Mouse (Mus musculus) gastrocnemius, postnatal 4 days (tissue): ENCODE results near the gene Dnajb4. TPM values are rescaled to one million over a fixed set of nuclear protein-coding genes. Genes with fewer than 3 reads are reported as not detected.

Experiments
- DNase-seq, 2 experiments: peaks; one replicate each; pipeline ENCODE4 v3.0.0; 2021 to 2022; ENCODE audit warnings: low spot score in 2 of 2, mixed read lengths in 2 of 2
- long read RNA-seq, 2 experiments: library from polyadenylated mRNA; stranded (forward); transcript quantifications; one replicate each; pipeline ENCODE4 v2.0.0; 2021
- total RNA-seq, 2 experiments: library from RNA; stranded (reverse); gene quantifications; 2 replicates each; pipeline ENCODE4 v1.2.3; 2021

Gene Dnajb4
- 10 to 100 TPM; 65.3 to 87.7 TPM for total RNA-seq
- long read RNA-seq, experiment 1, full-length matches to known transcripts = 41 of 50 reads
- long read RNA-seq, experiment 1, partial matches to known transcripts = 3 of 50 reads
- long read RNA-seq, experiment 1, other reads (novel, unspliced or antisense) = 6 of 50 reads
- long read RNA-seq, experiment 2, full-length matches to known transcripts = 41 of 50 reads
- long read RNA-seq, experiment 2, partial matches to known transcripts = 3 of 50 reads
- long read RNA-seq, experiment 2, other reads (novel, unspliced or antisense) = 6 of 50 reads

DNA sequence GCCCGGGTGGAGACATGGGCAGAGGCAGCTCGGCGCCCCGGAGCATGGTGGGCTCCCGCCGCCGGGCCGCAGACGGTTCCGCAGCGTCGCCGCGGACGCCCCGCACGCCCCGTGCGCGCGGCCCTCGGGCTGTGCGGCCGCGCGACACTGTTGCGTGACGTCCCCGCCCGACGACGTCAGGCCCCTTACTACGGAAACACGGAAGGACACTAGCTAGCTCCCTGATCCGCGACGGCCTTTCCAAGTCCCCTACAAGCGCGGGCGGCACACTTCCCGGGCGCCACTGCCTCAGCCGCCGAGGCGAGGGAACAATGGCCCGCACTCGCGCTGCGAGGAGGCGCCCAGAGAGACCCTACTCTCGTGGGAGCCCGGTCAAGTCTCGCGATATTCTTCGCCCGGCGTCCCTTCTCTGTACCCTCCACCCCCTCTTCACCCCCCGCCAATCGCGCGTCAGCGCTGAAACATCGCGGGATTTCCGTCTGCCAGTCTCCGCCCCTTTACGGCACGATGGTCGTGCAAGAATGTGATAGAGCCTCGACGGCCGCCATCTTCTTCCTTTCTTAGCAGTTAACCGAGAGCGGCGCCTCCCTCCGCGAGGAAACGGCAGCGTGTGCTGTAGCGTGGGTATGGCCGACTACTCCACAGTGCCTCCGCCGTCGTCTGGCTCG lies at the start of gene Dnajb4, which contains the start of gene Fubp1:
TSS of gene Dnajb4 (minus strand) at position 336 of the 668 bp plus-strand sequence.
TSS of gene Fubp1 (plus strand) at position 456 of the 668 bp plus-strand sequence.
- DNase-seq = peak; percentile 100

DNA sequence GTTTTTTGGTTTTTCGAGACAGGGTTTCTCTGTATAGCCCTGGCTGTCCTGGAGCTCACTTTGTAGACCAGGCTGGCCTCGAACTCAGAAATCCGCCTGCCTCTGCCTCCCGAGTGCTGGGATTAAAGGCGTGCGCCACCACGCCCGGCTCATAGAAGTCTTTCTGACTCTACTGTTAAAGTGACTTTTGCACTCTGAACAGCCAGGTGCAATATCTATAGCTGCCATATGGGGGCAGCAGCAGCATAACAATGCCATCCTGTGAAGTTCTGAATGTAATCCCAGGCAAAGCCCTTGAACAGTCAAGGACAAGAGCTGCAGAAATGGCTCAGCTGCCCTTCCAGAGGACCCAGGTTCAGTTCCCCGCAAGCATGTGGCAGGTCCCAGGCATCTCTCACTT lies 49.3 kb upstream of the Dnajb4 start:
- peak; percentile 56 to 75 for DNase-seq

DNA sequence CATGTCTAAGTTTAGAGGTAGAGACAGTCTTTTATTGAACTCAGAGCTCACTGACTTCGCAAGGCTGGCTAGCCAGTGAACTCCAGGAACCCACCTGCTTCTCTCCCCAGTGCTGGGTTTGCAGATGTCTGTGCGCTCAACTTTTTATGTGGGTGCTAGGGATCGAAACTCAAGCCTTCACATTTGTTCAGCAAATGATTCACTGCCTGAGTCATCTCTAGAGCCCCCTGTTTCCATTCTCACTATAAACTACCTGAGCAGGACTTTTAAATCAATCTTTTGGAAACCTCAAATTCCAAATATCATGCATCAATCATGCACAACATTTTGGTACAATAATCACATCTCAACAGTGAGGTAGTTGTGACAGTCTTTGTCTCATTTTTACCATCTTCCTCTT lies 47.4 kb upstream of the Dnajb4 start:
- no peak for DNase-seq

DNA sequence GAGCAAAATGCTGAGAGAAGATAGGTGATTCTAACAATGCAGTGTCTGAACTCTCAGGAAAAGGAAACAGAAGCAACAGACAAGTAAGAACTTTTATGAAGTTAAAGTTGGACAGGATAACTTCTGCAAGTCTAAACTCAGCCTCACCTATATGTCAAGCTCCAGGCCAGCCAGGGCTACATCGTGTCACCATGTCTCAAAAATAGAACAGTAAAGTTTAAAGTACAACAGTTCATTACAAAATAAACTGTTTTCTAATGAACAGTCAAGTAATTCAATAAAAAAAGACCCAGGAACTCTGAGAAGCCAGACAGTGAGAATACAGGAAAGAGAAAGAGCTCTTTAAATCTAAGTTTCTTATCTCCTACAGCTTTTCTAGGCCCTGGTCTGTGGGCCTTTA lies 40.4 kb upstream of the Dnajb4 start:
- no peak for DNase-seq

DNA sequence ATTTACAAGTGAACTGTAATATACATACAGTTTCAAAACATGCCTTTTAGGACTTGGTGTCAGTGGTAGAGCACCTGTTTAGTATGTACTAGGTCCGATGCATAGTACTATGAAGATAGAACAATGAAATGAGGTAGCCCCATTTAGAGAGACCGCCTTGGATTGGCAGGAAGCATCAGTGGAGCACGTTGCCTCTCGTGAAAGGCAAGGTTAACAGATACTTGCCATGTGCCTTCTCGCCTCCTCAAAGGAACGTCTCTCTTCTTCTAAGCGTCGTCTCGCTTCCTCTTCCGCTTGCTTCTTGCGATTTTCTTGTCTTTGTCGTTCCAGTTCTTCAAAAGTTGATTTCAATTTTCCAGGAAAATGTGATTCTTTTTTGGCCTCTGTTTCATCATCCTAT lies 37.6 kb upstream of the Dnajb4 start:
- DNase-seq = no peak

DNA sequence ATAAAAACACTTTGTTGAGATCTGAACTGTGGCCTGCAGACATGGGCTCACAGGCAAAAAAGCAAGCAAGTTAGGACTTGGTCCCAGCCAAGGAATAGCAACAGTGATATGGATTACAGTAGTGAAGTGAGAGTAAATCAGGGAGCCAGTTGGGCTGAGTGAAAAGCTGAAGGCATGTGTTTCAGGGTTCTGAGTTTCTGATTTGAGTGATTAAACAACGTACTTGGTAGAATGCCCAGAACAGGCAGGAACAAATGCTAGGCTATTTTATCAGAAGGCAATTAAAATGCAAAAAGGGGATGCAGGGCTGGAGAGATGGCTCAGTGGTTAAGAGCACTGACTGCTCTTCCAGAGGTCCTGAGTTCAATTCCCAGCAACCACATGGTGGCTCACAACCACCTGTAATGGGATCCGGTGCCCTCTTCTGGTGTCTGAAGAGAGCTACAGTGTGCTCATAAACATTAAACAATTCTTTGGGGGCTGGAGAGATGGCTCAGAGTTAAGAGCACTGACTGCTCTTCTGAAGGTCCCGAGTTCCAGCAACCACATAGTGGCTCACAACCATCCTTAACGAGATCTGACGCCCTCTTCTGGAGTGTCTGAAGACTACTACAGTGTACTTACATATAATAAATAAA lies 35.3 kb upstream of the Dnajb4 start:
- no peak for DNase-seq

DNA sequence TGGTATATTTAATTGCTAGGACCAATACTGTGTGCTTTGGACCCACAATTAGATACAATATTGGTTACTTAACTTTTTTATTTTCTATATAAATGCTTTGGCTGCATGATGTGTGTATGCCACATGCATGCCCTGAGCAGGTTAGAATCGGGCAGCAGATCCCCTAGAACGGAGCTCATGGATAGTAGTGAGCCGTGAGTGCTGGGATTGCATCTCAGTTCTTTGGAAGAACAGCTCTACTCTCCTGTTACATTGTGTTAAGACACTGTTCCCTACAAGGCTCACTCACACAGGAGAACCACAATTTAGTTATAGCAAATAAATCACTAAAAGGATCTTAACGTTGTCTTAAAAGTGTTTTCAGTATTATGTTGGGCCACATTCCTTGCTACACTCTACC lies 33.2 kb upstream of the Dnajb4 start:
- DNase-seq = no peak

DNA sequence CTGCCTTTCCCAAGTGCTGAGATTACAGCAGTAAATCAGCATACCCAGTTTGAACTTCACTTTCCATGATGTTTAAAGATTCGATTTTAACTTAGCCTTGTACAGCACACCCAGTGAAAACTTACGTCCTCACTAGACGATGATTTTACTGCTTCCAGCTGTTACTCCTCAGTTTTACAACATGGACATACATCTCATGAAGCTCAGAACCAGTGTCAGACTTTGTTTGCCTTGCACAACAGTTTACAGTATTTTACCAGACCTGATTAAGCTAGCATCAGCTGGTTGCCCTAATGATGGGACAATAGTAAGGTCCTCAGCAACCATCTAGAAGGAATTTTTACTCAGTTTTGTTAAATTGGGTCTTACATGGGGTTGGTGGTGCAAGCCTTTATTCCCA lies 31.0 kb upstream of the Dnajb4 start:
- no peak for DNase-seq

DNA sequence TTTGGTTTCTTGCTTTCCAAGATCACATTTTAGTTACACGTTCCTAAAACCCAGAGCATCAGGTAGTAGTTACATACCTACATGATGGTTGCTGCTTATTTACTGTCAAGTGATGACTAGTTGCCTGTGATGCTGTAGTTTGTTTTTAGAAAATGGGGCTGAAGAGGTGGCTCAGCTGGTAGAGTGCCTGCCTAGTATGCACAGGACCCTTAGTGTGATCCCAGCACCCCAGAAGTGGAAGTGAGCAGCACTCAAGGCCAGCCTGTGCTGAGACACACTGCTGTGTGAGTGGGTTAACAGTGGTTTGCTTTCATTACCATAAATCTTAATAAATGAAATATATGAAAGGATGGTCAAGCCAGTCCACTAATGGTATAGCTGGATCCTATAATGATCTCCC lies 29.5 kb upstream of the Dnajb4 start:
- DNase-seq = no peak

DNA sequence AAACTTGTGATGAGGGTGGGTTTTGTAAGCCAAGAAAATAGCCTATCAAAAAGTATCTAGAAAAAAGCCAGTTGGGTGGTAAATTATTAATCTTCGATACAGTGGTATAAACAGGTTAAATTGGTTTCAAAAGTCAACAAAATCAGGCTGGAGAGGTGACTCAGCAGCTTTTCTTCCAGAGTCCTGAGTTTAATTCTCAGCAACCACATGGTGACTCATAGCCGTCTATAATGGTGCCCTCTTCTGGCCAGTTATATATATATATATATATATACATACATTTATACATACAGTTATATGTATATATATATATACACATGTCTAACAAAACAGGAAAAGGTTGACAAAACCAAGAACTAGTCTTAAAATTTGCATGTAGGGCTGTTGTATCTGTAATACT lies 28.7 kb upstream of the Dnajb4 start:
- DNase-seq = no peak

DNA sequence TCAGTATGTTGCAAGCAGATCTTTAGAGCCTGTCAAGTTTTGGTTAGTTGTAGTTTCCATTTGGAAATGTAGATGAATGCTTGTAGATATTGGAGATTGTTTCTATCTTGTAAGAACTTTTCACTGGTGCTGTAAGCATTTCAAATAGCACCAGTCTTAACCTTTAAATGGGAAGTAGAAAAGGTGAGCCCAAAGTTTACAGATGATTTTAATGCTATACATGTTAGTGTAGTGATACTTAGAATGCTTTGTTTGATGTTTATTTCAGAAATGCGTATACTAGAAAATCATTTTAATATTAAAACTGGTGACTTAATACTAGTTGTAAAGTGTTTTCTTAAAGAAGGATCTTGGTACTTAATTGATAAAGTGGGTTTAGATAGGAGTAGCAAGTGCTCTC lies 25.7 kb upstream of the Dnajb4 start:
- no peak for DNase-seq

DNA sequence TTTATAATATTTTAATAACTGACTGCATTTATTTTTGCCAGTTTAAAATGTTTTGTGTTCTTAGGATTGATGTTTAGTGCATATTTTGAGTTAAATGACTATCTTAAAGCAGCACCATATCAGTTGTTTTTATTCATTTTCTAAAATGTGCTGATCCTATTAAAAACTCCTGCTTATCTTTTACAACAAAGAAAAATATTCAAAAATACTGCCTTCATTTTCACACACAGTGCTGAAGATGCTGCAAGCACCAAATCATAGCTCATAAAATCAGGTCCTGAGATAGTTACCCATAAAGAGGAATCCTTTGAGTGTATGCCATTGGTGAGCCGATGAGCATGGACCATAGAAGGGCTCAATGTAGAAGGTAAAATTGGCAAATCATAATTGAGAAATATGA lies 25.1 kb upstream of the Dnajb4 start:
- no peak for DNase-seq

DNA sequence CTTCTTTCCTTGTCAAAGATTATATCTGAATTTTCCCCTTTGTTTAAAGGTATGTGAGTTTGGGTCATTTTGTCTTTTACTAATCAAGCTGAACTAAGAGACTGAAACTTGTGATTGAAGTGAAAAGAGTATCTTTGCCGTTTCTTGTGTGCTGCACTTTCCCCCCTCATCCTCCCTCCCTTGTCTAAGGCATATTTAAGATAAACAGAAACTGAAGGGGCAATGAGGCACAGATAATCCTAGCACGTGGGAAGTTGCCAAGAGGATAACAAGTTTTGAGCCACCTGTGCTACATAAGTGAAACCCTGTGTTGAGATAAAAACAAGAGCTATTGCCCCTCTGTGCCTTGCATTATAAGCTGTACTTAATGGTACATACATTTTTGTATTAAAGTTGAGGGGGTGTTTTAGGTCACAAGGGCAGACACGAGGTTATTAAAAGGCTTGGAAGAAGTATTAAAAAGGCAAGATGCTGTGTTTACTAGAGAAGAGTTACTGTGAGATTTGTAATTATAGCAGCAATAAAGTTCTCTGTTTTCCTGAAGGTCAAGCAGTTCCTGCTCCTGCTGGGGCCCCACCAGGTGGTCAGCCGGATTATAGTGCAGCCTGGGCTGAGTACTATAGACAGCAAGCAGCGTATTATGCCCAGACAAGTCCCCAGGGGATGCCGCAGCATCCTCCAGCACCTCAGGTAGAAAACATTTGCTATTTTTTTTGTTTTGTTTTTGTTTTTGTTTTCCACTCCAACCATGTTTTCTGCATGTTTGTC lies 21.4 kb upstream of the Dnajb4 start:
- peak in 1 of 2 experiments; percentile 22 for DNase-seq

DNA sequence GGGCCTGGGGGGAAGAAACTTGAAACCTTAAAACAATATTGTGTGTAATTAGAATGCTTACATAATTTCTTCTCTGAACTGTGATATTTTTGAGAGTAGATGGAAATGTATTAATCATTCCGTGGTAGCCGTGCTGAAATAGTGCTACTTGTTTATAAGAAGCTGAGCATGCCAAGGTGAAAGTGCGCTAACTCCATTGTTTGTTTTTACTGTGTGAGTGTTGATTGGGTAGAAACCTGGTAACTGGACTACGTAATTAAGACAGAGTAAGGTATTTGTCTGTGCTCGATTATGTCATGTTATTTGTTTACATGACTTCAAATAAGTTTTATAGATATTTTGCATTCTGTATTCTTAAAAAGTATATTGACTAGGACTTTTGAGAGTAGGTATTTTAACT lies 19.2 kb upstream of the Dnajb4 start:
- no peak for DNase-seq

DNA sequence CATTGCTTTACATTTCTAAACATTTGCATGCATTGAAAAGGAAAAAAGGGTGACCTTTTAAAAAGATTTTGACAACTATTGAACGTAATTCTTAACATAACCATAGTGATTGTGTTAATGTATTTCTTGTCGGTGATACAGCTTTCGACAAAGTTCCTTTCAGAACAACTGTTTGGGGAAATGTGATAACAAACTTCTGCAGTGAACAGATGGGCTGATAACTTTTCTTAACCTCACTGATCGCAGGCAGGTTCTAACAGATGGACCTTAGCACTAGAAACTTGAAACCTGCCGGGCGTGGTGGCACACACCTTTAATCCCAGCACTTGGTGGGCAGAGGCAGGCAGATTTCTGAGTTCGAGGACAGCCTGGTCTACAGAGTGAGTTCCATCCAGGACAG lies 18.7 kb upstream of the Dnajb4 start:
- DNase-seq = no peak

DNA sequence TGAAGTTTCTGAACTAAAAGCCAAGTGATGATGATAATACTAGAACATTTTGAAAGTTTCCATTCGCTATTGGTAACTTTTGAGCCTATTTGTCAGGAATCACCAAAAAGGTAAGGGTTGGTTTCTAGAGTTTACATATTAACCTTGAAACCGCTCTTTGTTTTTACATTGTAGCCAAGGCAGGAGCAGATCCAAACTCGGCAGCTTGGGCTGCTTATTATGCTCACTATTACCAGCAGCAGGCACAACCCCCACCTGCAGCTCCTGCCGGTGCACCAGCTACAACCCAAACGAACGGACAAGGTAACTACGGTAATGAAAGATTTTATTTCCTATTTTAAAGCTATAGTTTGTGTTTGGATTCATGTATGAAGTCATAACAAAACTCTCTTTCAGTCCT lies 15.8 kb upstream of the Dnajb4 start:
- DNase-seq = no peak

DNA sequence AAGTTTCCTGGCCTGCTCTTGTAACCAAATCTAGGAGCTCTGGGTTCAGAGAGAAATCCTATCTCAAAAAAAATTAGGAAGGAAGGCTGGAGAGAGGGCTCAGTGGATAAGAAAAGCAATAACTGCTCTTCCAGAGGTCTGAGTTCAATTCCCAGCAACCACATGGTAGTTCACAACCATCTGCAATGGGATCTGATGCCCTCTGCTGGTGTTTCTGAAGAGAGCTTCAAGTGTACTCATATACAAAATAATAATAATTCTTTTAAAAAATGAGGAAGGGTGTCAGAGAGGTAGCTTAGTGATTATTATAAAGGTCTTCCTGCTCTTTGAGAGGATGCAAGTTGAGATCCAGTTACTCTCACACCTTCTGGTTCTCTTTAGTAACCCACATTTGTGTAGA lies 14.8 kb upstream of the Dnajb4 start:
- no peak for DNase-seq

DNA sequence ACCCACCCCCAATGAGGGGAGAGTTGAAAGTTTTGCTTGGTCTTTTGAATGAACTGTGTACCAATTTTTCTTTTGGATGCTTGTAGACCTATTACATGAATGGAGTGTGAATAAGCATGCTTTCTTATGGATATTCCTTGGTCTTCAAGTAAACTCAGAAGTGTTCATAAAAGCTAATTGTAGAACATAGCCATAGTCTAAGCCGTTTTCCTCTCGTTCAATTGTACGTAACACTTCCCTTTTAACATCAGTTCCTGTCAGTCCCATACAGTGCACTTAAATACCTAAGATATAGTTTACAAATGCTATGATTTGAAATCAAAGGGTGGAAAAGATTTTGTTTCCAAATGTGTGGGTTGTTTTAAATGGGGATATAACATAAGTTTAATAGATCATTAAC lies 3.3 kb upstream of the Dnajb4 start:
- no peak for DNase-seq

DNA sequence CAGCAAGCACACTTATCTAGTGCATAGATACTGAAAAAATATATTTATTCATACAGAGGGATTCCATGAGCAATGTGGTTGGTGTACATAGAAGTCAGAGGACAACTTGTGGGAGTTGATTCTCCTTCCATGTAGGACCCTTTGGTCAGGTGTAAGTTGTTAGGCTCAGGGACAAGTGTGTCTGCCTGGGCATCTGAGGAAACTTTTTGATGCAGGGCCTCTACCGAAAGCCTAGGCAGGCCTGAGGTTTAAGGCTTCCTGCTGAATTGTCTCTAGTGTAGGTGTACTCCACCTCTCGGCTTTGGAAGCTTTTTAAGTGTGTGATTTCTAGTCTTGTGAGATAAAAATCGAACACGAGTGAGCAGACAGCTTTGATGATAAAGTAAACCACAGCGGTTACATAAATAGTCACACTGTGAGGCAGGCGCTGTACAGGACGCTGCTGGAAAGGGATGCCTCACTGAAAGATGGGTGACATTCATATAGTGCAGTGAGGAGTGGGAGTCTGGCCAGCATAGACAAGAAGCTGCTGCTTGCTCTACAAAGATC lies 1.7 kb upstream of the Dnajb4 start:
- DNase-seq = no peak

DNA sequence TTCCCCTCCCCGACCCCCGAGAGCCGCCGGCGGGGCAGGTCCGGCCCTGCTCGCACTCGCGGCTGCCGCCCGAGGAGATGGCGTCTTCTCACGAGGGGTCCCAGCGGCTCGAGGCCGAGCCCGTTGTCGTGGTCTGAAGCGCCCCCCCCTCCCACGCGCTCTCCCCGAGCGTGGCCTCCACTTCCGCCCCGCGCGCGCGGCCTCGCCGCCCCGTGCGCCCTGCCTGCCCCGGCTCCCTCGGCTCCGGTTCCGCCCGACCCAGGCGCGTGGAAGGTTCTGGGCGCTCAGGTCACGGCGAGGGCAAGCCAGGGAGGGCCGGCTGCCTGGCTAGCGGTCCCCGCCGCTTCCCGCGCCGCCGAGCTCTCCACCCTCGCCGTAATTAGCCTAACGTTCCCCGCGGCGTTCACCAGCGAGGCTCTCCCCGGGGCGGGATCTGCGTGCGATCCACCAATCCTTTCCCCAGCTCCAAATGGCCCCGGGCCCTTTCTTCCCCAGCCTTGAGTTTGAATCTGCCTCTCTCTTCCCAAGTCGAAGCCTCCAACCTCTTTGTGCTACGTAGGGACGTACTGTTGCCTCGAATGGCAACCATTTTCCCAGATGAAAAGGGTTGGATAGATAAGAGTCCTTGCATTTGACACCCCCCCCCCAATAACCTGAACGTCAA lies 758 bp upstream of the Dnajb4 start:
- DNase-seq = peak; percentile 57 to 75
